Mouse (Mus musculus): Measurements from ENCODE around the gene Mtx3.
A peak's percentile ranks its signal among the peaks of the same experiment; 100 is the strongest.
"Not testable (repeated sequence)": the region's sequence is repeated elsewhere in the genome, so short reads cannot be mapped to it uniquely, and the experiment has no call there.

Mtx3 gene

GRCm38 (mm10) chr13:92844586-92845221 lies at the start of gene Mtx3:
Gene Mtx3, plus strand, starts transcription at chr13:92844760.
- DNase-seq (ENCODE audit: low spot score in 2 of 2), result peak; percentile 61 to 83

GRCm38 (mm10) chr13:92798830-92799229 lies 45.7 kb upstream of the Mtx3 start:
- no peak for DNase-seq (ENCODE audit: low spot score in 2 of 2)

GRCm38 (mm10) chr13:92799306-92799925 lies 45.1 kb upstream of the Mtx3 start:
- no peak for DNase-seq (ENCODE audit: low spot score in 2 of 2)

GRCm38 (mm10) chr13:92806785-92807184 lies 37.8 kb upstream of the Mtx3 start:
- DNase-seq (ENCODE audit: low spot score in 2 of 2), result no peak

GRCm38 (mm10) chr13:92807849-92808248 lies 36.7 kb upstream of the Mtx3 start:
- DNase-seq (ENCODE audit: low spot score in 2 of 2), result no peak

- DNase-seq (ENCODE audit: low spot score in 2 of 2), result not testable (repeated sequence)
Observed at GRCm38 (mm10) chr13:92810592-92810991, 34.0 kb upstream of the Mtx3 start.

- DNase-seq (ENCODE audit: low spot score in 2 of 2), result no peak
Observed at GRCm38 (mm10) chr13:92816329-92816728, 28.2 kb upstream of the Mtx3 start.

GRCm38 (mm10) chr13:92817357-92817756 lies 27.2 kb upstream of the Mtx3 start:
- DNase-seq (ENCODE audit: low spot score in 2 of 2), result no peak

- no peak for DNase-seq (ENCODE audit: low spot score in 2 of 2)
Observed at GRCm38 (mm10) chr13:92828820-92829219, 15.7 kb upstream of the Mtx3 start.

GRCm38 (mm10) chr13:92833162-92833561 lies 11.4 kb upstream of the Mtx3 start:
- DNase-seq (ENCODE audit: low spot score in 2 of 2), result no peak

GRCm38 (mm10) chr13:92846438-92846837 lies 1.9 kb downstream of the Mtx3 start:
- DNase-seq (ENCODE audit: low spot score in 2 of 2), result no peak

- no peak for DNase-seq (ENCODE audit: low spot score in 2 of 2)
Observed at GRCm38 (mm10) chr13:92847336-92847735, 2.8 kb downstream of the Mtx3 start.

GRCm38 (mm10) chr13:92848002-92848401 lies 3.4 kb downstream of the Mtx3 start:
- no peak for DNase-seq (ENCODE audit: low spot score in 2 of 2)

- peak in 1 of 2 experiments; percentile 30 for DNase-seq (ENCODE audit: low spot score in 2 of 2)
Observed at GRCm38 (mm10) chr13:92855901-92856300, 11.3 kb downstream of the Mtx3 start.

- no peak for DNase-seq (ENCODE audit: low spot score in 2 of 2)
Observed at GRCm38 (mm10) chr13:92858808-92859207, 14.2 kb downstream of the Mtx3 start.

GRCm38 (mm10) chr13:92859959-92860358 lies 15.4 kb downstream of the Mtx3 start:
- no peak for DNase-seq (ENCODE audit: low spot score in 2 of 2)

GRCm38 (mm10) chr13:92865358-92865757 lies 20.8 kb downstream of the Mtx3 start:
- no peak for DNase-seq (ENCODE audit: low spot score in 2 of 2)

- no peak for DNase-seq (ENCODE audit: low spot score in 2 of 2)
Observed at GRCm38 (mm10) chr13:92866680-92867079, 22.1 kb downstream of the Mtx3 start.

GRCm38 (mm10) chr13:92879514-92879913 lies 35.0 kb downstream of the Mtx3 start:
- DNase-seq (ENCODE audit: low spot score in 2 of 2), result no peak

- no peak for DNase-seq (ENCODE audit: low spot score in 2 of 2)
Observed at GRCm38 (mm10) chr13:92879933-92880332, 35.4 kb downstream of the Mtx3 start.

GRCm38 (mm10) chr13:92880589-92880988 lies 36.0 kb downstream of the Mtx3 start:
- DNase-seq (ENCODE audit: low spot score in 2 of 2), result no peak

- DNase-seq (ENCODE audit: low spot score in 2 of 2), result no peak
Observed at GRCm38 (mm10) chr13:92882271-92882985, 37.9 kb downstream of the Mtx3 start.
